Mouse (Mus musculus) thymus, adult 2 months (tissue): ENCODE measurements around the gene Pld5.

Source experiments
- CTCF ChIP-seq: fragments of 200-500 bp; IDR thresholded peaks from 2 replicates; pipeline ENCODE4 v1.5.1; 2012; ENCODE audit warnings: mild to moderate bottlenecking, control low read depth, low read length, moderate library complexity, borderline replicate concordance; ENCODE audit not compliant: control insufficient read depth, poor library complexity, insufficient read depth; ENCODE audit errors: extremely low read depth
- POLR2A ChIP-seq: fragments of 200-500 bp; IDR thresholded peaks from 2 replicates; pipeline ENCODE4 v1.6.1; 2012; ENCODE audit warnings: mild to moderate bottlenecking, low read length, control low read depth, moderate library complexity; ENCODE audit not compliant: control insufficient read depth, poor library complexity, insufficient read depth; ENCODE audit errors: extremely low read depth

GRCm38 (mm10) chr1:176089382-176089781 lies 185.7 kb downstream of the Pld5 start:
- TF ChIP-seq POLR2A (no peak), CTCF (no peak)
